Mouse (Mus musculus): ENCODE measurements around the gene Olfr155. TPM values are rescaled to one million over a fixed set of nuclear protein-coding genes. Genes with fewer than 3 reads are reported as not detected.

The Olfr155 gene
- total RNA-seq (2023) = not detected

DNA sequence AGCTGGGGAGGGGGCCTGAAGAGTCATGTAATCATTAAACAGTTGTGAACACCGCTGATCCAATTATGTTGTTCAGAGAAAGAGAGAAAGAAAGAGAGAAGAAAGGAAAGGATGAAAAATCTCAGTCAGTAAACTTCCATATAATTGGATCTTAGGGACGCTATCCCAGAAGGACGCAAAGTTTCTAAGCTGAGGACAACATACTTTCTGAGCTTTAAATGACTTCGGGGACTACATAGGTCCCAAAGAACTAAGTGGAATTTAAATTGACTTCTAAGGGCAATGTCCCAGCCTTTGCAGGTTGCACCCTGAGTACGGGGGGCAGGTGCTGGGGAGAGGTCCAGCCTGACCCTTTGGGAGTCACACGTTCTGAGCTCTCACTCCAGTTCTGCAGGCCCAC is at the start of gene Olfr155:
TSS of gene Olfr155 (plus strand) at position 301 of the 400 bp plus-strand sequence.

DNA sequence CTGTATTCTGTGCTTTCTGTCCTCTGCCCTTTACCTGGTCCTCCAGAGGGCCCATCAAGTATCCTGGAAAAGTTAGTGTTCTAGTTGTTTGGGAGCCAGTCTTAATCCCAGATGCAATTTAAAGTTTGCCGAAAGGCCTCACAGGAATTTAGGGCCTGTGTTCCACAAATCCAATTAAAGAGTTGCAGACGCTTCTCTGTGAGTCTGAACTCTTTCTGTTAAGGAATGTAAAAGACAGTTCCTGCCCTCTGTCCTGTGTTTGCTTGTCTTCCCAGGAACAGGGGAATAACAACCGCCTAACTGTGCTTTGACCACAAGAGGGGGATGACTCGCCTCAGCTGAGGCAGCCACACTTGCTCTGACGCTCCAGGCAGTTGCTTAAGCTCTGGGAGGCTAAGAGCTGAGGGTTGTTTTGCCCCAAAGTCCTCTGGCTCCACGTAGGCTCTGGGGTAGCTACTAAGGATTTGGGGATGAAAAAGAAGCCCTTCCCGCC is 27.5 kb upstream of the Olfr155 start, which contains the start of gene Olfr156:
TSS of gene Olfr156 (minus strand) at position 51 of the 493 bp plus-strand sequence.

DNA sequence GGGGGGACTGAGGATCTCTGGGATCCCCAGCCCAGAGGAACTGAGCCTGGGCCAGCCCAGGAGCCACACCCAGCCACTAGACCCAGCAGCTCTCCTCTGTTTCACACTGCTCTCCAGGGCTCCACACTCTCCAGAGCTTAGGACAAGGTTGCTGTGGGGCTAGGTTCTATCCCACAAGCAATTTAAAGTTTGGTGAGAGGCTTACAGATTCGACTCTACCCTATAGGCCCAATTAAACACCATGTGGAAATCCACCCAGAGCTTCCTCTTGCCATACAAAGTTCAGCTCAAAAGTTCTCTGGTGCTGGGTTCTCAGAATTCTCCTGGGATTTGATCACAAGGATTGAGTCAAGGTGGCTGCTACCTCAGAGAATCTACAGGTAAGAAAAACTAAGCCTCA is 11.3 kb upstream of the Olfr155 start, which contains the start of gene Olfr157:
TSS of gene Olfr157 (minus strand) at position 101 of the 400 bp plus-strand sequence.

DNA sequence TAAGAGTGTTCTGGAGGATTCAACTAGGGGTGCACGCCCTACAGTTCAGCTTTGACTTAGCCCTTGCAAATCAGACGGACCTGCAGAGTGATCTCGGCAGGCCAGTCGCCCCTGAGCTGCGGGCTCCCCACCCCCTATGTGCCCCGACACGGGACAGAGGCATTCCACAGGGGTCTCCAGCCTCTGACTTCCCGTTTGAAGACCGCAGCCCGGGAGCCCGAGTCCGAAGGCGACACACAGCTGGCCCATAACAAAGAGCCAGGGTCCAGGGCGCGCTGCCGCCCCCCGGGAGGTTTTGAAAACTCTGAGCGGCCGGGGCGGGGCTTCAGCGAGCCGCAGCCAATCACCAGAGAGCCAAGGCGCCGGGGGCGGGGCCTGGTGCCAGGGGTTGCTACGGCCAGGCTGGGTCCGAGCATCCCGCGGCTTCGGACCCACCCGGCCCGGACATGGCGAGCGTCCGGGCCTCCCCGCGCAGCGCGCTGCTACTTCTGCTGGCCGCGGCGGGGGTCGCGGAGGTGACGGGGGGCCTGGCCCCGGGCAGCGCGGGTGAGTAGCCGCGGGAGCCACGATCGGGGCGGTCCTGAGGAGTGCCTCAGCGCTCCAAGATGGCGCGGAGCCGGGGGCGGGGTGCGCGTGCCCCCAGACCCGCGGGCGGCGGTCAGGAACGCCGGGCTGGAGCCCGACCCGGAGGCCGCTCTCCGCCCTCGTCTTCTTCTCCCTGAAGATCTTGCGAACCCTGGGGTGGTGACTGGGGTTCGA is 24.0 kb downstream of the Olfr155 start, which contains the start of gene Reck:
TSS of gene Reck (plus strand) at position 371 of the 759 bp plus-strand sequence.

Other genes starting within 250 kb of the Olfr155 start
- gene Npr2, start 219.6 kb upstream of the Olfr155 start, total RNA-seq (2023) = 0.24 TPM
- gene Spag8, start 198.0 kb upstream of the Olfr155 start, total RNA-seq (2023) = not detected
- gene Hint2, start 195.1 kb upstream of the Olfr155 start, total RNA-seq (2023) = 16.0 TPM
- 2.0 TPM for gene Tmem8b, start 182.6 kb upstream of the Olfr155 start, total RNA-seq (2023)
- not detected for gene Fam221b, start 182.4 kb upstream of the Olfr155 start, total RNA-seq (2023)
- not detected for gene Olfr70, start 150.8 kb upstream of the Olfr155 start, total RNA-seq (2023)
- gene Olfr71, start 141.3 kb upstream of the Olfr155 start, total RNA-seq (2023) = not detected
- not detected for gene Hrct1, start 124.4 kb upstream of the Olfr155 start, total RNA-seq (2023)
- gene Spaar, start 121.5 kb upstream of the Olfr155 start, total RNA-seq (2023) = not detected
- not detected for gene Olfr159, start 80.6 kb upstream of the Olfr155 start, total RNA-seq (2023)
- not detected for gene Olfr156, start 27.7 kb upstream of the Olfr155 start, total RNA-seq (2023)
- gene Olfr157, start 11.4 kb upstream of the Olfr155 start, total RNA-seq (2023) = not detected
- gene Reck, start 24.0 kb downstream of the Olfr155 start, total RNA-seq (2023) = 5.8 TPM
- 86.6 TPM for gene Glipr2, start 105.8 kb downstream of the Olfr155 start, total RNA-seq (2023)
- gene Ccin, start 131.9 kb downstream of the Olfr155 start, total RNA-seq (2023) = 4.3 TPM
- gene Clta, start 152.9 kb downstream of the Olfr155 start, total RNA-seq (2023) = 161 TPM
- gene Gne, start 232.6 kb downstream of the Olfr155 start, total RNA-seq (2023) = 42.6 TPM